8 mouse cellular contexts compared by ENCODE assay signal in the genomic region with DNA sequence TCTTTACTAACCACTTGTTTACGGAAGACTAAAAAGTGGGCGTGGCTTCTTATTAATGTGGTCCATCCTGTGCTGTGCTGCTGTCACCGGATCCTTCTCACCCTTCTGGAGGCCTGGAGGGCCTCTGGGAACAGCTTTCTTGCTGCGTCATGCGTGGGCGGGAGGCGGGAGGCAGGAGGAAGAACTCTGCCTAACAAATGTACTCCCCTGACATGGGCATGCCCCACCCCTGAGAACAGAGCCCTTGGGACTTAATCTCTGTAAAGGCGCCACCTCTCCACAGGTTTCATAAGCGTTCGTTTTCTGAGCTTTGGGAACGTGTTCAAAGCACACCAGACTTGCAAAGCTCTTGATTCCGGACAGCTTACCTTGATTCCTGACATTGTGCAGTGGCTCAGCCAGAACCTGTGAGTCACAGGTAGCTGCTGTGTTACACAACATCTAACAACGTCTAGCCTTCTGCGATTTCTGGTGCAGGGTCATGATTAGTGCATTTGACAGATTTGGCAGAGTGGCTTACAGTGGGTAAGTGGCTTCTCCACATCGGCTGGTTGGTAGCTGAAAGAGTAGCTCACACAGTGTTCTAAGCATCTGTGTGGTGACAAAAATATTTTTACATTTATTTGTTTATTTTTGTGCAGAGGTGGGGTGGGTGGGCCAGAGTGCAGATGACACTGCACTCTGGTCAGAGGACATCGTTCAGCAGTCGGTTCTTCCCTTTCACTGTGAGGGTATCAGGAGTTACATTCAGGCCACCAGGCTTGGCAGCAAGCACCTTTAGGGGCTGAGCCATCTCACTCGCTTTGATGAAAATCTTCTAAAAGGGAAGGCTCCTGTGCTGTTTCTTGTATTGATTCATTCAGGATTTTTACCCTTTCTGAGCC. TPM values are rescaled to one million over a fixed set of nuclear protein-coding genes. Genes with fewer than 3 reads are reported as not detected.
DNase-seq lines count a peak whose midpoint lies in the region; ATAC-seq lines count a peak whose summit lies in the region.

No protein-coding gene starts in this region.

- no peak for ATAC-seq in midbrain, embryonic 11.5 days (ENCODE audit: low FRiP score)
- no peak for ATAC-seq in midbrain, embryonic 15.5 days (replicated peaks)
- ATAC-seq in stomach, embryonic 16.5 days (ENCODE audit: insufficient read depth, low FRiP score) = peak; percentile 80
- no peak for ATAC-seq in forebrain, embryonic 13.5 days

- WGBS in midbrain, embryonic 11.5 days = 70% methylated on average over 18 of the region's 18 CpGs
- WGBS in midbrain, embryonic 15.5 days = 73% methylated on average over 18 of the region's 18 CpGs
- 39% methylated on average over 18 of the region's 18 CpGs for WGBS in stomach, embryonic 16.5 days
- 67% methylated on average over 18 of the region's 18 CpGs for WGBS in forebrain, embryonic 13.5 days

- H3K27me3 ChIP-seq in midbrain, embryonic 11.5 days (ENCODE audit: control insufficient read depth, insufficient read depth, low read length) = no peaks in the 10 kb centered on the region
- H3K27me3 ChIP-seq in midbrain, embryonic 15.5 days (replicated peaks) = no peaks in the 10 kb centered on the region
- no peaks in the 10 kb centered on the region for H3K27me3 ChIP-seq in stomach, embryonic 16.5 days (ENCODE audit: control insufficient read depth, insufficient read depth, low read length)
- no peaks in the 10 kb centered on the region for H3K27me3 ChIP-seq in forebrain, embryonic 13.5 days

- no peaks in the 10 kb centered on the region for H3K4me1 ChIP-seq in midbrain, embryonic 11.5 days (ENCODE audit: control insufficient read depth, insufficient read depth, low read length)
- H3K4me1 ChIP-seq in midbrain, embryonic 15.5 days = no peaks in the 10 kb centered on the region
- H3K4me1 ChIP-seq in stomach, embryonic 16.5 days (ENCODE audit: control insufficient read depth, insufficient read depth, low read length) = peaks cover 4% of the 10 kb centered on the region; the same call in 1 of the 2 replicates
- H3K4me1 ChIP-seq in forebrain, embryonic 13.5 days = no peaks in the 10 kb centered on the region

- peak; percentile 59 for DNase-seq in midbrain, embryonic 11.5 days (ENCODE audit: low spot score, missing footprints)
- peak; percentile 13 for DNase-seq in embryo, embryonic 10.5 days (ENCODE audit: low spot score)
- peak; percentile 2 to 61 for DNase-seq in kidney, postnatal 25 days
- DNase-seq in cerebellum, adult 9-10 months = no peak
- no peak for DNase-seq in layer of hippocampus, adult 9-11 months

- no peak overlapping the region for H3K4me3 ChIP-seq in midbrain, embryonic 11.5 days (ENCODE audit: low read depth, low read length)
- no peak overlapping the region for H3K4me3 ChIP-seq in midbrain, embryonic 15.5 days
- no peak overlapping the region for H3K4me3 ChIP-seq in stomach, embryonic 16.5 days (replicated peaks; ENCODE audit: low read length)
- H3K4me3 ChIP-seq in forebrain, embryonic 13.5 days = no peak overlapping the region

- no peak overlapping the region for H3K9ac ChIP-seq in midbrain, embryonic 11.5 days (ENCODE audit: low read length)
- no peak overlapping the region for H3K9ac ChIP-seq in midbrain, embryonic 15.5 days
- no peak overlapping the region for H3K9ac ChIP-seq in stomach, embryonic 16.5 days (ENCODE audit: low read length)
- no peak overlapping the region for H3K9ac ChIP-seq in forebrain, embryonic 13.5 days

- H3K4me2 ChIP-seq in midbrain, embryonic 11.5 days = no peak overlapping the region
- H3K4me2 ChIP-seq in midbrain, embryonic 15.5 days = no peak overlapping the region
- no peak overlapping the region for H3K4me2 ChIP-seq in stomach, embryonic 16.5 days (ENCODE audit: low read depth, low read length)
- no peak overlapping the region for H3K4me2 ChIP-seq in forebrain, embryonic 13.5 days

- H3K27ac ChIP-seq in midbrain, embryonic 11.5 days (ENCODE audit: low read depth, low read length) = no peak overlapping the region
- H3K27ac ChIP-seq in midbrain, embryonic 15.5 days = no peak overlapping the region
- no peak overlapping the region for H3K27ac ChIP-seq in stomach, embryonic 16.5 days (ENCODE audit: low read length)
- no peak overlapping the region for H3K27ac ChIP-seq in forebrain, embryonic 13.5 days

- H3K36me3 ChIP-seq in midbrain, embryonic 11.5 days (ENCODE audit: control insufficient read depth, insufficient read depth, low read length) = no peaks in the 10 kb centered on the region
- H3K36me3 ChIP-seq in midbrain, embryonic 15.5 days (replicated peaks) = no peaks in the 10 kb centered on the region
- H3K36me3 ChIP-seq in stomach, embryonic 16.5 days (ENCODE audit: control insufficient read depth, insufficient read depth, low read length) = no peaks in the 10 kb centered on the region
- H3K36me3 ChIP-seq in forebrain, embryonic 13.5 days (ENCODE audit: poor library complexity, severe bottlenecking) = no peaks in the 10 kb centered on the region

- H3K9me3 ChIP-seq in midbrain, embryonic 11.5 days (ENCODE audit: control insufficient read depth, low read length) = no peaks in the 10 kb centered on the region
- H3K9me3 ChIP-seq in midbrain, embryonic 15.5 days = no peaks in the 10 kb centered on the region
- no peaks in the 10 kb centered on the region for H3K9me3 ChIP-seq in stomach, embryonic 16.5 days (replicated peaks; ENCODE audit: control insufficient read depth, low read length)
- no peaks in the 10 kb centered on the region for H3K9me3 ChIP-seq in forebrain, embryonic 13.5 days (replicated peaks)

RNA-seq across cellular contexts. Expression of a gene that starts 2.1 kb away (rescaled TPM):
- polyA plus RNA-seq in midbrain, embryonic 11.5 days (2014; fragmentation: Nextera tagmentation; extraction: Ambion mirVana) = not detected in 2 replicates
- not detected in 2 replicates for polyA plus RNA-seq in midbrain, embryonic 15.5 days (2015; fragmentation: Nextera tagmentation; extraction: Ambion mirVana)
- 0.83 and 1.0 TPM in 2 replicates for polyA plus RNA-seq in stomach, embryonic 16.5 days (2015; fragmentation: Nextera tagmentation; extraction: Ambion mirVana)
- not detected in 2 replicates for polyA plus RNA-seq in forebrain, embryonic 13.5 days (2015; fragmentation: Nextera tagmentation; extraction: Ambion mirVana)

RNA-seq across cellular contexts. Expression of a gene that starts 29.1 kb away (rescaled TPM):
- 0.14 TPM in 1 of 2 replicates, not detected in the other for polyA plus RNA-seq in midbrain, embryonic 11.5 days (2014; fragmentation: Nextera tagmentation; extraction: Ambion mirVana)
- 2.7 TPM in 1 of 2 replicates, not detected in the other for polyA plus RNA-seq in midbrain, embryonic 15.5 days (2015; fragmentation: Nextera tagmentation; extraction: Ambion mirVana)
- polyA plus RNA-seq in stomach, embryonic 16.5 days (2015; fragmentation: Nextera tagmentation; extraction: Ambion mirVana) = 82.1 and 111 TPM in 2 replicates
- 1.5 TPM in 1 of 2 replicates, not detected in the other for polyA plus RNA-seq in forebrain, embryonic 13.5 days (2015; fragmentation: Nextera tagmentation; extraction: Ambion mirVana)

RNA-seq across cellular contexts. Expression of a gene that starts 30.7 kb away (rescaled TPM):
- polyA plus RNA-seq in midbrain, embryonic 11.5 days (2014; fragmentation: Nextera tagmentation; extraction: Ambion mirVana) = 0.10 TPM in 1 of 2 replicates, not detected in the other
- polyA plus RNA-seq in midbrain, embryonic 15.5 days (2015; fragmentation: Nextera tagmentation; extraction: Ambion mirVana) = 0.13 and 0.31 TPM in 2 replicates
- not detected in 2 replicates for polyA plus RNA-seq in stomach, embryonic 16.5 days (2015; fragmentation: Nextera tagmentation; extraction: Ambion mirVana)
- polyA plus RNA-seq in forebrain, embryonic 13.5 days (2015; fragmentation: Nextera tagmentation; extraction: Ambion mirVana) = 0.10 and 0.15 TPM in 2 replicates

Comparison
In these comparisons a context has a peak if more than half of its experiments do, and no peak if none do; other contexts are left out.
1. DNase-seq: peak in midbrain, embryonic 11.5 days (single experiment), embryo, embryonic 10.5 days (single experiment) and kidney, postnatal 25 days (2 of 2); none in cerebellum, adult 9-10 months (single experiment) and layer of hippocampus, adult 9-11 months (single experiment).
2. RNA of a gene that starts 29.1 kb away (polyA plus RNA-seq): 82.1 to 111 TPM in stomach, embryonic 16.5 days; 2.7 TPM in midbrain, embryonic 15.5 days, 0.14 TPM in midbrain, embryonic 11.5 days and 1.5 TPM in forebrain, embryonic 13.5 days; every median in the first group is over 10 times any median in the second.